Mouse (Mus musculus) layer of hippocampus, adult 9-11 months (tissue): ENCODE measurements around the gene Cwh43.

Source experiments
- DNase-seq: peaks from one replicate; pipeline ENCODE4 v3.0.0; 2022

Gene Cwh43

GRCm38 (mm10) chr5:73399768-73400526, 5.9 kb upstream of the Cwh43 start:
- no peak for DNase-seq

GRCm38 (mm10) chr5:73401341-73401740, 4.5 kb upstream of the Cwh43 start:
- DNase-seq = no peak

- no peak for DNase-seq
These were observed 3.0 kb upstream of the Cwh43 start for GRCm38 (mm10) chr5:73402911-73403310.

- DNase-seq = no peak
These were observed 2.4 kb upstream of the Cwh43 start for GRCm38 (mm10) chr5:73403311-73404068.

GRCm38 (mm10) chr5:73404790-73405189, 1.1 kb upstream of the Cwh43 start:
- DNase-seq = no peak

- DNase-seq = no peak
These were observed 986 bp downstream of the Cwh43 start for GRCm38 (mm10) chr5:73406861-73407260.

GRCm38 (mm10) chr5:73409970-73410369, 4.1 kb downstream of the Cwh43 start:
- DNase-seq = no peak

- DNase-seq = no peak
These were observed 5.9 kb downstream of the Cwh43 start for GRCm38 (mm10) chr5:73411771-73412170.

- DNase-seq = no peak
These were observed 8.3 kb downstream of the Cwh43 start for GRCm38 (mm10) chr5:73414172-73414571.

GRCm38 (mm10) chr5:73419045-73419695, 13.3 kb downstream of the Cwh43 start:
- DNase-seq = no peak

GRCm38 (mm10) chr5:73426824-73427223, 20.9 kb downstream of the Cwh43 start:
- DNase-seq = no peak

- DNase-seq = peak; percentile 85
These were observed 25.7 kb downstream of the Cwh43 start for GRCm38 (mm10) chr5:73431581-73431980.

GRCm38 (mm10) chr5:73432805-73433204, 26.9 kb downstream of the Cwh43 start:
- no peak for DNase-seq

GRCm38 (mm10) chr5:73434764-73435163, 28.9 kb downstream of the Cwh43 start:
- no peak for DNase-seq

- no peak for DNase-seq
These were observed 36.3 kb downstream of the Cwh43 start for GRCm38 (mm10) chr5:73442176-73442575.

- no peak for DNase-seq
These were observed 44.4 kb downstream of the Cwh43 start for GRCm38 (mm10) chr5:73450276-73450675.

- DNase-seq = no peak
These were observed 48.8 kb downstream of the Cwh43 start for GRCm38 (mm10) chr5:73454502-73455306.

GRCm38 (mm10) chr5:73455307-73455687, 49.4 kb downstream of the Cwh43 start:
- no peak for DNase-seq

GRCm38 (mm10) chr5:73468462-73469433, 62.9 kb downstream of the Cwh43 start:
- no peak for DNase-seq

- no peak for DNase-seq
These were observed 68.8 kb downstream of the Cwh43 start for GRCm38 (mm10) chr5:73474412-73475405.
